Mouse (Mus musculus): ENCODE data around the gene Myo5a. TPM values are rescaled to one million over a fixed set of nuclear protein-coding genes. Genes with fewer than 3 reads are reported as not detected.

Myo5a gene
- polyA plus RNA-seq, 1 experiment from 2014 or later: 8.2 TPM

DNA sequence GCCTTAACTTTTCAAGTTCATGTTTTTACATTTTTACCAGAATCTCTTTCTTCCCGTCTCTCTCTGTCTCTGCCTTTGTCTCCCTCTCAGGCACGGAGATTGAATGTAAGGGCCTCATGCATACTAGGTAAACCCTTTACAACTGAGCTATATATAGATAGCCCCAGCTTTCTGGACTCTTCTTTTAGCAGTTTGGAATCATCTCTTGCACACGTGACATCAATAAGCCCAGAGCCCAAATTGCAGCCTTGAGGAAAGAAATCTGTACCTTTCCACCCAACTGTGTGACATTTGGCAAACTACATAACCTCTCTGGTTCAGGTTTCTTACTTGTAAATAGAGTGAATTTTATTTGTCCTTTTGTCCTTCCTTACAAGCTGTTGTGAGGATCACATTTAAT is 1.5 kb downstream of the Myo5a start:
- 20% methylated on average over 3 of the region's 3 CpGs for WGBS
- H3K4me3 ChIP-seq: peak overlapping the region; percentile 90
- ATAC-seq (ENCODE audit: extremely low read depth, insufficient number of reproducible peaks, low FRiP score, low TSS enrichment): no peak
- H3K4me2 ChIP-seq: peak overlapping the region; percentile 90
- H3K36me3 ChIP-seq: no peaks in the 10 kb centered on the region
- H3K9ac ChIP-seq: peak overlapping the region; percentile 90
- 0 out of 2 replicates have a peak, but pooled peaks cover 5% of the 10 kb centered on the region for H3K27me3 ChIP-seq (replicated peaks)
- no peaks in the 10 kb centered on the region for H3K9me3 ChIP-seq
- no peak overlapping the region for H3K27ac ChIP-seq (replicated peaks)
- H3K4me1 ChIP-seq: peaks cover 26% of the 10 kb centered on the region

DNA sequence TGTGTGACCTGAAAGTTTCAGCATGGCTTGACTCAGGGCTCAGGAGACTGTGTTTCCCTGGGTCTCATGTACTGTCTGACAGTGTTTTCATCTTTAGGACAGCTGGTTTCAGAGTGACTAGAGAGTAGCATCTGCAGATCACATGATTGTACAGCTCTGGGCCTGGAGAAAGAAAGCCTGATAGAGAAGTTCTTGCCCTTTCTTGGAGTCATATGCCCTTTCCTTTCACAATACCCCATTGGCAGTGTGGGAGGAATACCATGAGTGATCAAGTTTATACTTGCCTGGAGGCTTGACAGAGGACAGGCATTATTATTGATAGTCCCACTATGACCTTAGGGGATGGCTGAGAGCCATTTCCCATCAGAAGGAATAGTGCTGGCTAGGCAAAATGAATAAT is 6.4 kb downstream of the Myo5a start:
- no peak overlapping the region for H3K27ac ChIP-seq (replicated peaks)
- ATAC-seq (ENCODE audit: extremely low read depth, insufficient number of reproducible peaks, low FRiP score, low TSS enrichment): no peak

DNA sequence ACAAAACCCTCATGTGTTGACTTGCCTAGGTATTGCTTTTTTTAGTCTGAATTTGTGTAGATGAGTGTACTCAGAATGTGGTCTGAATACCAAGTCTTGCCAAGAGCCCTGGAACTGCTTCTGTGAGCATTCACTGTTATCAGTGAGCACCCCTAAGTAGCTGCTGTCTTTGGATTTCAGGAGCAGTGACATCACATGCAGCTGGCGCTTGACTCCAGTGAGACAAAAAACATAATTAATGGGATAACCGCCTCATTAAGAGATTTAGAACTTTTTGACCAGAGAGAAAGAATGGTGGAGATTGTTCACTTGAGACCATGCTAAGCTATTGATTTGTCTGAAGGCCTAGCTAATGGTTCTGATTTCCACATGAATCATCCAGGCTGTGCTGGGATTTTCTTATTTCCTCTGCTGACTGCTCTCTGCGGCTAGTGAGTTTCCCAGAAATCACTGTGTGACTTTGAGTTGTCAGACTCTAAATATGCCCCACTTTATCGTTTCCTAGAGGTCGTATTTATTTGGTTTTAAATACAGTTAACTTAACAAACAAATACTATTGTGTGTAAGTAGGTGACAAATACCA is 14.5 kb downstream of the Myo5a start:
- Histone ChIP-seq H3K4me1 (peaks cover 31% of the 10 kb centered on the region), H3K4me2 (no peak overlapping the region), H3K4me3 (no peak overlapping the region), H3K9me3 (no peaks in the 10 kb centered on the region), H3K27me3 (replicated peaks) (no peaks in the 10 kb centered on the region), H3K27ac (replicated peaks) (peak overlapping the region; percentile 20), H3K9ac (no peak overlapping the region), H3K36me3 (no peaks in the 10 kb centered on the region)
- WGBS: 51% methylated on average over 5 of the region's 5 CpGs
- ATAC-seq (ENCODE audit: extremely low read depth, insufficient number of reproducible peaks, low FRiP score, low TSS enrichment): no peak

More for the DNA sequence above, 6.4 kb downstream of the Myo5a start:
- H3K9me3 ChIP-seq: no peaks in the 10 kb centered on the region
- peaks cover 25% of the 10 kb centered on the region for H3K4me1 ChIP-seq
- H3K4me2 ChIP-seq: no peak overlapping the region
- H3K36me3 ChIP-seq: no peaks in the 10 kb centered on the region
- no peak overlapping the region for H3K4me3 ChIP-seq
- no peak overlapping the region for H3K9ac ChIP-seq
- no peaks in the 10 kb centered on the region for H3K27me3 ChIP-seq (replicated peaks)

DNA sequence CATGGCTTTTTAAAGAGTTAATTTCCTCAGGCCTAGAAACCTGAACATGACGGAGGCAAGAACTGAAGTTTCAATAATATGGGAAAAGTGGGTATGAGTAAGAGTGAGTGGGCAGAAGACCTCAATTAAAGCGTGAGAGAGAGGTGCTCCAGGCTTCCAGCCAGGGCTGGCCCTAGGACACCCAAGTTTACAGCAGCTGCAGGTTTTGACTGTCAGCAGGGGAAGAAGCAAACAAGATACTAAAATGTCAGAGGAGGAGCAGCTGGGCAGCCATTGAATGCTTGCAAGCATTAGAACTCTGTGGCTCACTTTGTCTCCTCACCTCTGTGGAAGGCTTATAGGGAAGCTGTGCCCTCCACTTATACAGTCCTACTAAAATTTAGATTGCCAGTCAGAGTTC is 17.0 kb downstream of the Myo5a start:
- H3K4me2 ChIP-seq: peak overlapping the region; percentile 42

DNA sequence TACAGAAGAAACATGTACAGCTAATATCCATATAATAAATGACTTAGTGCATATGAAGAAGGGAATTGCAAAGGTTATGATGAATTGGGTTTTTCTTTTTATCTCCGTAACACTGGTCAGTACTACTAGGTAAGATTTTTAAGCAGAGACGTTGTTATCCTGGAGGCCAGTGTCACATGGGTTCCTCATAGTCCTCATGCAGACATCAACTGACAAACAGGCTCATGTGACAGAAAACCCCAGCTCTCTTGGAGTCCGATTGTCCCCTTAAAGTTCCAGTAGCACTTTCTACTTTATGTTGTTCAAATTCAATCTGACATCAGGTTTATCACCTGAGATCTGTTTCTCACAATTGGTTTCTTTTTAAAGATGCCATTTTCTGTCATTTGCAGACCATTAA is 18.5 kb downstream of the Myo5a start:
- no peak for ATAC-seq (ENCODE audit: extremely low read depth, insufficient number of reproducible peaks, low FRiP score, low TSS enrichment)
- Histone ChIP-seq H3K4me1 (peaks cover 31% of the 10 kb centered on the region), H3K9ac (no peak overlapping the region), H3K4me2 (no peak overlapping the region), H3K4me3 (no peak overlapping the region), H3K36me3 (no peaks in the 10 kb centered on the region), H3K9me3 (no peaks in the 10 kb centered on the region), H3K27ac (replicated peaks) (no peak overlapping the region), H3K27me3 (replicated peaks) (no peaks in the 10 kb centered on the region)
- WGBS: 55% methylated on average over 3 of the region's 3 CpGs

More for the DNA sequence above, 17.0 kb downstream of the Myo5a start:
- 47% methylated on average over 2 of the region's 2 CpGs for WGBS
- H3K4me1 ChIP-seq: peaks cover 31% of the 10 kb centered on the region
- no peaks in the 10 kb centered on the region for H3K27me3 ChIP-seq (replicated peaks)
- no peak for ATAC-seq (ENCODE audit: extremely low read depth, insufficient number of reproducible peaks, low FRiP score, low TSS enrichment)
- no peaks in the 10 kb centered on the region for H3K36me3 ChIP-seq
- no peak overlapping the region; the same call in 1 of the 2 replicates for H3K4me3 ChIP-seq
- no peaks in the 10 kb centered on the region for H3K9me3 ChIP-seq
- H3K27ac ChIP-seq (replicated peaks): peak overlapping the region; percentile 65
- peak overlapping the region; percentile 58; the same call in 1 of the 2 replicates for H3K9ac ChIP-seq

DNA sequence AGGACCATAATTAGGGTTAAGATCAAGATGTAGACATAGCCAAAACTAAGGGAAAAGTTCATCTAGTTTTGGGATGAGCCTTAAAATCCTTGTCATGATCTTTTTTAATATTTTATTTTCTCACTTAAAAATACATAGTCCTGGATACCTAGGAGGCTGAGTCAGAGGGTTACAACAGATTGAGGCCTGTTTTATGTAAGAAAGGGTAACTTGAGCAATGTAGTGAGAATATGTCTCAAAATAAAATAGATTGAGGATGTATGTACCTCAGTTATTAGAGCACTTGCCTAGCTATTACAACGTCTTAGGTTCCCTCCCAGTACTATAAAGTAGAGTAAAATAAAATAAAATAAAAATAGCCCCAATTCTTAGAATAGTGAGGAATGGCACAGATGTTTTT is 21.3 kb downstream of the Myo5a start:
- WGBS: 78% methylated on average over 1 of the region's 1 CpGs
- H3K27me3 ChIP-seq (replicated peaks): no peaks in the 10 kb centered on the region
- H3K4me2 ChIP-seq: no peak overlapping the region
- H3K4me3 ChIP-seq: no peak overlapping the region
- no peaks in the 10 kb centered on the region for H3K9me3 ChIP-seq
- no peak for ATAC-seq (ENCODE audit: extremely low read depth, insufficient number of reproducible peaks, low FRiP score, low TSS enrichment)
- no peak overlapping the region for H3K27ac ChIP-seq (replicated peaks)
- H3K36me3 ChIP-seq: no peaks in the 10 kb centered on the region
- H3K9ac ChIP-seq: no peak overlapping the region
- peaks cover 15% of the 10 kb centered on the region for H3K4me1 ChIP-seq

DNA sequence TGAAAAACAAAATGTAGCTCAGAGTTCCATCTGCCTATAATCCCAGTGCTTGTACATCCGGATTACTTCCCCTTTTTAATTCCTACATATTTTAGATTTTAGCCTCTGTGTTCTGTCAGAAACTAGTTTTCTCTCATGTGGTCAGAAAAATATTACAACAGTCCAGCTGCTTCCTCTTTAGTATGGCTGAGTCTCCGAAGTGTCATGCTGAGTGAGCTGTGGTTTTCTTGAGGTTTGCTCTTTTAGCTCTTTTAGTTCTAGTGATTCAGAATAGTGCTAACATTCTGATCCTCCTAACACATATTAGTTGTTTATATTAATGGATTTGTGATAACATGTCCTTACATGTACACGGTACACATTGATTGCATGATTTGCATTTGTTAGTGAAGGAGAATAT is 23.9 kb downstream of the Myo5a start:
- H3K27me3 ChIP-seq (replicated peaks): no peaks in the 10 kb centered on the region
- H3K36me3 ChIP-seq: no peaks in the 10 kb centered on the region
- H3K4me3 ChIP-seq: no peak overlapping the region
- WGBS: 78% methylated on average over 3 of the region's 3 CpGs
- H3K4me1 ChIP-seq: peaks cover 6% of the 10 kb centered on the region; the same call in 1 of the 2 replicates
- H3K27ac ChIP-seq (replicated peaks): no peak overlapping the region
- no peak overlapping the region for H3K9ac ChIP-seq
- H3K9me3 ChIP-seq: no peaks in the 10 kb centered on the region
- H3K4me2 ChIP-seq: no peak overlapping the region
- no peak for ATAC-seq (ENCODE audit: extremely low read depth, insufficient number of reproducible peaks, low FRiP score, low TSS enrichment)

DNA sequence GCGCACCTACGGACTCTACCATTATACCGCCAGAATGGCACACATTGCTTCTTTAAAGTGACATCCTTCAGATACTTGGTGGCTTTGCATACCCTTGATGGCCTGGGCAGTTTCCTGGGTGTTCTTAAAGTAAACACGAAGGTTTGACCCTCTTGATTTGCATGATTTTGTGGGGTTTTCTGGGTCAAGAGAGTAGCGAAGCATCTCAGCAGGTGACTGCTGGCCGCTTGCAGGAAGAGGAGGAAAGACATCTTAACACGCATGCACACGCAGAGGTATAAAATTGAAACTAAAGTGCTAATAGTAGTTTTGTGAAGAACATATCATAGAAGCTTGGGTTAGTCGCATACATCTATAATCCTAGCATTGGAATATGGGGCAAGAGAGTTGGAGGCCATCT is 28.1 kb downstream of the Myo5a start:
- 89% methylated on average over 9 of the region's 9 CpGs for WGBS

DNA sequence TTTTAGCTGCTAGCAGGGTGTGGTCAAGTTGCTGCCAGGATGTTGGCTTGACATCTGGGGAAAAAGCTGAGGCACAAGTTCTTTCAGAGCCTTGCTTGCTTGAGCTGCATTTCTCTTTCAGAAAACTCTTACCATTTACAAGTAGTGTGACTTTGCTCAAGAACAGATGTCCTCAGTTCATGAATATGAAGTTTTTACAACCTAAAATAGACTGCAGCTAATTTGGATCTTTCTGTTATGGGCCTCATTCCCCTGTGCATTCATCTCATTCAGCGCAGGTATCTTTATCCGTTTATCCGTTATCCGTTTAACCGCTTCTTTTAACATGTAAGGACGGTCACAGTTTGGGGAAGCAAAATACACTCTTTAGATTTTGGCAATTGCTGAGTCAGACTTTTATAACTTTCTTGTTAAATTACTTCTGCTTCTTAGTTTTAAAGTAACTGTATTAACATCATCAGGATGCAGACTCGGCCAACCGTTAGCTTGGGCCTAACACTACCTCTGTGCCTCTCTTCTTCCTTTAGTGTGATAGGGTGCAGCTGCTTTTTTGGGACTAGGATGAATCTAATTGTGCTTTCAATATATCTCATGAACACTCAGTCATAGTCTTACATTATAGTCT is 29.5 kb downstream of the Myo5a start:
- Histone ChIP-seq H3K36me3 (no peaks in the 10 kb centered on the region), H3K9ac (no peak overlapping the region), H3K4me3 (no peak overlapping the region), H3K4me1 (peaks cover 3% of the 10 kb centered on the region; the same call in 1 of the 2 replicates), H3K9me3 (no peaks in the 10 kb centered on the region), H3K27me3 (replicated peaks) (no peaks in the 10 kb centered on the region), H3K4me2 (no peak overlapping the region), H3K27ac (replicated peaks) (no peak overlapping the region)
- ATAC-seq (ENCODE audit: extremely low read depth, insufficient number of reproducible peaks, low FRiP score, low TSS enrichment): no peak
- WGBS: 90% methylated on average over 8 of the region's 8 CpGs

More for the DNA sequence above, 28.1 kb downstream of the Myo5a start:
- Histone ChIP-seq H3K9me3 (no peaks in the 10 kb centered on the region), H3K36me3 (no peaks in the 10 kb centered on the region), H3K27me3 (replicated peaks) (no peaks in the 10 kb centered on the region), H3K9ac (no peak overlapping the region), H3K4me3 (no peak overlapping the region), H3K4me2 (no peak overlapping the region), H3K4me1 (peaks cover 3% of the 10 kb centered on the region; the same call in 1 of the 2 replicates), H3K27ac (replicated peaks) (no peak overlapping the region)
- ATAC-seq (ENCODE audit: extremely low read depth, insufficient number of reproducible peaks, low FRiP score, low TSS enrichment): no peak

DNA sequence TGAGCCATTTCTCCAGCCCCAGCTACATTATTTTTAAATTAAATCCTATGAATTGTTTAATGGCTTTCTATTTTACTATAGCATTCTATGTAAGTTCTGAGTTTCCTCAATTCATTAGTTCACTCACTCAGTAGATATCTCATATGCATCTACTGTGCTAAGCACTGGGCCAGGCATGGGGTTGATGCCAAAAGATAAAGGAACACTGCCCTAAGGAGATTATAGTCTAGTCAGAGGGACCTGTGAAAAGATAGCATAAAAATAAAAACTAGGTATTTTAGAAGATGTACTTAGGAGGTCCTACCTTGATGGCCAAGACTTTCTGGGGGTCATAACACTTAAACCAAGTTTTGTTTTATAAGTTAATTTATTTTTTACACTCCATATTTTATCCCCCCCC is 31.3 kb downstream of the Myo5a start:
- no peak overlapping the region for H3K27ac ChIP-seq (replicated peaks)
- H3K4me3 ChIP-seq: no peak overlapping the region
- H3K4me1 ChIP-seq: peaks cover 1% of the 10 kb centered on the region; the same call in 1 of the 2 replicates
- H3K9me3 ChIP-seq: no peaks in the 10 kb centered on the region
- no peak overlapping the region for H3K4me2 ChIP-seq
- no peaks in the 10 kb centered on the region for H3K27me3 ChIP-seq (replicated peaks)
- no peak for ATAC-seq (ENCODE audit: extremely low read depth, insufficient number of reproducible peaks, low FRiP score, low TSS enrichment)
- H3K9ac ChIP-seq: no peak overlapping the region
- no peaks in the 10 kb centered on the region for H3K36me3 ChIP-seq

DNA sequence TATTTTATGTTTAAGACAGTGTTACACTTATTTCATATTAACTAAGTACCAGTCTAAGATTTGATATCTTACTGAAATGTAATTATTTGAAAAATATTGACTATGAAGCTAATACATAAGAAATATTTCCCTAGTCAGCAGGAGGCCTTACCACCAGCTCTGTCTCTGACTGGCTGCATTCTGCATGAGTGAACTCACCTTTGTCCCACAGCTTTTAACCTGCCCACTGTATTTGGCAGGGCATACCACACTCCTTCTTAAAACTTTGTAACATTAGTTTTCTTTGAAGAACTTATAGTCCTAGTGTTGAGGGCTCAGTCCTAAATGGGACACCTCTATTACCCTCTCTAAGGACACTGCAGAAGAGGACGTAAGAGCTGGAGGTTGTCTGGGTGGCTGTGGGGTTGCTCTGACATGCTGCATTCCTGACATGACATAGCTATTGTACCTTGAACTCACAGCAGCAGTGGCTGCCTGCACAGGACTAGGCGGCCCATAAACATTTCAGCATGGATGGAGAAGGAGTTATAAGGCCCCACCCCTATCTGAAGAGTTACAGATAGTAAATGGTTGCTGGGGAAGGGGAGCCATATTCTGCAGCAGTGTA is 45.9 kb downstream of the Myo5a start:
- ATAC-seq (ENCODE audit: extremely low read depth, insufficient number of reproducible peaks, low FRiP score, low TSS enrichment): no peak
- Histone ChIP-seq H3K27me3 (replicated peaks) (no peaks in the 10 kb centered on the region), H3K4me1 (peaks cover 6% of the 10 kb centered on the region; the same call in 1 of the 2 replicates), H3K36me3 (peaks cover 11% of the 10 kb centered on the region), H3K4me3 (no peak overlapping the region), H3K9ac (no peak overlapping the region), H3K9me3 (no peaks in the 10 kb centered on the region), H3K4me2 (no peak overlapping the region), H3K27ac (replicated peaks) (no peak overlapping the region)
- WGBS: 45% methylated on average over 2 of the region's 2 CpGs

DNA sequence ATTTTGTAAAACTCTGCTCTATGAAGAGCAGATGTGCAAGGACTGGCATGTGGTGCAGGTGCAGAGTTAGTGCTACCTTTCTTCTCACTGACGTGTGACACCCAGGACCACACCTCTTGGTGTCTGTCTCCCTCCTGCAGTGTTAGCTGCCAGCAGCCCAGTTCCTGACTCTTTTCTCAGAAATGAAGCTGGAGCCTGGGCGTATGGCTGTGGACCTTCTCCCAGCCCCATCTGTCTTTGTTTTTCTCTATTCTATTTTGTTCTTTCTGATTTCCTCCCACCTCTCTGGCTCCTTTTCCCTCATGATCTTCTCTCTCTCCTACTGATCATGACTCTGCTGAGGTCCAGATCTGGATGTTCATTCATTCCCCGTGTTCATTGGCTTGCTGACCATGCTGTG is 50.3 kb downstream of the Myo5a start:
- Histone ChIP-seq H3K9me3 (no peaks in the 10 kb centered on the region), H3K9ac (no peak overlapping the region), H3K4me1 (peaks cover 6% of the 10 kb centered on the region; the same call in 1 of the 2 replicates), H3K27ac (replicated peaks) (no peak overlapping the region), H3K4me3 (no peak overlapping the region), H3K36me3 (peaks cover 19% of the 10 kb centered on the region), H3K27me3 (replicated peaks) (no peaks in the 10 kb centered on the region), H3K4me2 (no peak overlapping the region)
- no peak for ATAC-seq (ENCODE audit: extremely low read depth, insufficient number of reproducible peaks, low FRiP score, low TSS enrichment)
- 88% methylated on average over 3 of the region's 3 CpGs for WGBS
